Mouse (Mus musculus): ENCODE results near the gene Ccdc184. TPM values are rescaled to one million over a fixed set of nuclear protein-coding genes. Genes with fewer than 3 reads are reported as not detected.
A peak's percentile ranks its signal among the peaks of the same experiment; 100 is the strongest.

Gene Ccdc184
- polyA plus RNA-seq, 1 experiment from 2014 or later = 1.6 TPM

- WGBS = 86% methylated on average over 10 of the region's 10 CpGs
- H3K27ac ChIP-seq = no peak overlapping the region
- peaks cover 4% of the 10 kb centered on the region; the same call in 1 of the 2 replicates for H3K4me1 ChIP-seq (replicated peaks)
Measured at GRCm38 (mm10) chr15:98142515-98142914, 24.4 kb upstream of the Ccdc184 start.

GRCm38 (mm10) chr15:98144861-98145507, 22.0 kb upstream of the Ccdc184 start:
- Histone ChIP-seq H3K36me3 (peaks cover 10% of the 10 kb centered on the region), H3K27me3 (replicated peaks) (no peaks in the 10 kb centered on the region), H3K9me3 (no peaks in the 10 kb centered on the region), H3K4me1 (replicated peaks) (peaks cover 4% of the 10 kb centered on the region; the same call in 1 of the 2 replicates), H3K27ac (peak overlapping the region; percentile 66), H3K9ac (peak overlapping the region; percentile 92), H3K4me3 (replicated peaks) (peak overlapping the region; percentile 96), H3K4me2 (replicated peaks) (peak overlapping the region; percentile 83)
- WGBS = under 1% methylated on average over 35 of the region's 36 CpGs
- ATAC-seq = peak; percentile 79

More at GRCm38 (mm10) chr15:98142515-98142914, 24.4 kb upstream of the Ccdc184 start:
- Histone ChIP-seq H3K4me2 (replicated peaks) (no peak overlapping the region), H3K4me3 (replicated peaks) (no peak overlapping the region), H3K36me3 (peaks cover 14% of the 10 kb centered on the region), H3K9me3 (no peaks in the 10 kb centered on the region), H3K9ac (no peak overlapping the region), H3K27me3 (replicated peaks) (no peaks in the 10 kb centered on the region)
- no peak for ATAC-seq

GRCm38 (mm10) chr15:98145559-98146181, 21.3 kb upstream of the Ccdc184 start:
- under 1% methylated on average over 38 of the region's 38 CpGs for WGBS
- peak; percentile 99 for ATAC-seq
- no peaks in the 10 kb centered on the region for H3K27me3 ChIP-seq (replicated peaks)
- H3K27ac ChIP-seq = peak overlapping the region; percentile 66
- H3K4me2 ChIP-seq (replicated peaks) = peak overlapping the region; percentile 83
- H3K9ac ChIP-seq = peak overlapping the region; percentile 92
- peak overlapping the region; percentile 96 for H3K4me3 ChIP-seq (replicated peaks)
- peaks cover 4% of the 10 kb centered on the region; the same call in 1 of the 2 replicates for H3K4me1 ChIP-seq (replicated peaks)
- peaks cover 10% of the 10 kb centered on the region; the same call in 1 of the 2 replicates for H3K36me3 ChIP-seq
- H3K9me3 ChIP-seq = no peaks in the 10 kb centered on the region

GRCm38 (mm10) chr15:98148356-98148755, 18.6 kb upstream of the Ccdc184 start:
- ATAC-seq = no peak
- no peak overlapping the region for H3K27ac ChIP-seq
- WGBS = 75% methylated on average over 3 of the region's 3 CpGs

GRCm38 (mm10) chr15:98149166-98149602, 17.8 kb upstream of the Ccdc184 start:
- Histone ChIP-seq H3K9me3 (no peaks in the 10 kb centered on the region), H3K9ac (no peak overlapping the region), H3K36me3 (no peaks in the 10 kb centered on the region), H3K4me3 (replicated peaks) (no peak overlapping the region), H3K27me3 (replicated peaks) (no peaks in the 10 kb centered on the region), H3K4me1 (replicated peaks) (peaks cover 4% of the 10 kb centered on the region; the same call in 1 of the 2 replicates), H3K27ac (no peak overlapping the region), H3K4me2 (replicated peaks) (no peak overlapping the region)
- WGBS = 69% methylated on average over 10 of the region's 10 CpGs
- ATAC-seq = no peak

More at GRCm38 (mm10) chr15:98148356-98148755, 18.6 kb upstream of the Ccdc184 start:
- no peaks in the 10 kb centered on the region for H3K27me3 ChIP-seq (replicated peaks)
- H3K36me3 ChIP-seq = no peaks in the 10 kb centered on the region
- H3K9me3 ChIP-seq = no peaks in the 10 kb centered on the region
- no peak overlapping the region for H3K4me3 ChIP-seq (replicated peaks)
- H3K9ac ChIP-seq = no peak overlapping the region
- peaks cover 4% of the 10 kb centered on the region; the same call in 1 of the 2 replicates for H3K4me1 ChIP-seq (replicated peaks)
- H3K4me2 ChIP-seq (replicated peaks) = no peak overlapping the region

- Histone ChIP-seq H3K4me3 (replicated peaks) (no peak overlapping the region), H3K9ac (no peak overlapping the region), H3K36me3 (no peaks in the 10 kb centered on the region), H3K4me2 (replicated peaks) (no peak overlapping the region), H3K9me3 (no peaks in the 10 kb centered on the region), H3K27ac (no peak overlapping the region), H3K27me3 (replicated peaks) (no peaks in the 10 kb centered on the region), H3K4me1 (replicated peaks) (no peaks in the 10 kb centered on the region)
- ATAC-seq = no peak
- WGBS = 77% methylated on average over 7 of the region's 7 CpGs
Measured at GRCm38 (mm10) chr15:98152916-98153315, 14.0 kb upstream of the Ccdc184 start.

- no peak for ATAC-seq
- Histone ChIP-seq H3K4me1 (replicated peaks) (no peaks in the 10 kb centered on the region), H3K27ac (no peak overlapping the region), H3K27me3 (replicated peaks) (no peaks in the 10 kb centered on the region), H3K9ac (no peak overlapping the region), H3K36me3 (no peaks in the 10 kb centered on the region), H3K4me2 (replicated peaks) (no peak overlapping the region), H3K9me3 (no peaks in the 10 kb centered on the region), H3K4me3 (replicated peaks) (no peak overlapping the region)
- WGBS = 32% methylated on average over 3 of the region's 3 CpGs
Measured at GRCm38 (mm10) chr15:98153625-98154024, 13.3 kb upstream of the Ccdc184 start.

GRCm38 (mm10) chr15:98154146-98154545, 12.8 kb upstream of the Ccdc184 start:
- no peak overlapping the region for H3K4me3 ChIP-seq (replicated peaks)
- ATAC-seq = no peak
- H3K36me3 ChIP-seq = no peaks in the 10 kb centered on the region
- no peak overlapping the region for H3K4me2 ChIP-seq (replicated peaks)
- no peaks in the 10 kb centered on the region for H3K27me3 ChIP-seq (replicated peaks)
- no peak overlapping the region for H3K27ac ChIP-seq
- H3K9ac ChIP-seq = no peak overlapping the region
- H3K9me3 ChIP-seq = no peaks in the 10 kb centered on the region
- no peaks in the 10 kb centered on the region for H3K4me1 ChIP-seq (replicated peaks)
- 60% methylated on average over 4 of the region's 4 CpGs for WGBS

GRCm38 (mm10) chr15:98154631-98155030, 12.3 kb upstream of the Ccdc184 start:
- Histone ChIP-seq H3K4me3 (replicated peaks) (no peak overlapping the region), H3K9me3 (no peaks in the 10 kb centered on the region), H3K27ac (no peak overlapping the region), H3K4me2 (replicated peaks) (no peak overlapping the region), H3K27me3 (replicated peaks) (no peaks in the 10 kb centered on the region), H3K9ac (no peak overlapping the region), H3K36me3 (no peaks in the 10 kb centered on the region), H3K4me1 (replicated peaks) (no peaks in the 10 kb centered on the region)
- no peak for ATAC-seq
- 79% methylated on average over 3 of the region's 3 CpGs for WGBS

GRCm38 (mm10) chr15:98155272-98155671, 11.7 kb upstream of the Ccdc184 start:
- H3K36me3 ChIP-seq = no peaks in the 10 kb centered on the region
- H3K4me2 ChIP-seq (replicated peaks) = no peak overlapping the region
- no peak for ATAC-seq
- H3K9ac ChIP-seq = no peak overlapping the region
- WGBS = 90% methylated on average over 5 of the region's 5 CpGs
- no peaks in the 10 kb centered on the region for H3K9me3 ChIP-seq
- no peaks in the 10 kb centered on the region for H3K27me3 ChIP-seq (replicated peaks)
- no peak overlapping the region for H3K27ac ChIP-seq
- H3K4me1 ChIP-seq (replicated peaks) = no peaks in the 10 kb centered on the region
- no peak overlapping the region for H3K4me3 ChIP-seq (replicated peaks)

- Histone ChIP-seq H3K4me2 (replicated peaks) (no peak overlapping the region), H3K27ac (no peak overlapping the region), H3K4me3 (replicated peaks) (no peak overlapping the region), H3K9ac (no peak overlapping the region), H3K9me3 (no peaks in the 10 kb centered on the region), H3K4me1 (replicated peaks) (no peaks in the 10 kb centered on the region), H3K36me3 (no peaks in the 10 kb centered on the region), H3K27me3 (replicated peaks) (no peaks in the 10 kb centered on the region)
- no peak for ATAC-seq
- 61% methylated on average over 4 of the region's 4 CpGs for WGBS
Measured at GRCm38 (mm10) chr15:98155944-98156343, 11.0 kb upstream of the Ccdc184 start.

GRCm38 (mm10) chr15:98157253-98157652, 9.7 kb upstream of the Ccdc184 start:
- H3K4me3 ChIP-seq (replicated peaks) = no peak overlapping the region
- H3K27me3 ChIP-seq (replicated peaks) = no peaks in the 10 kb centered on the region
- H3K4me2 ChIP-seq (replicated peaks) = no peak overlapping the region
- ATAC-seq = no peak
- no peak overlapping the region for H3K27ac ChIP-seq
- H3K36me3 ChIP-seq = no peaks in the 10 kb centered on the region
- H3K9me3 ChIP-seq = no peaks in the 10 kb centered on the region
- H3K9ac ChIP-seq = no peak overlapping the region
- H3K4me1 ChIP-seq (replicated peaks) = no peaks in the 10 kb centered on the region
- 56% methylated on average over 1 of the region's 1 CpGs for WGBS

All from intestine, embryonic 15.5 days (tissue).